Mouse (Mus musculus): ENCODE data around the gene Prm1. TPM values are rescaled to one million over a fixed set of nuclear protein-coding genes. Genes with fewer than 3 reads are reported as not detected.

Prm1 gene
- polyA plus RNA-seq, 1 experiment from 2014 or later = not detected

- Histone ChIP-seq H3K4me2 (peak overlapping the region; percentile 100), H3K27ac (ENCODE audit: low read depth, low read length) (no peak overlapping the region; the same call in 1 of the 2 replicates), H3K36me3 (ENCODE audit: control insufficient read depth, insufficient read depth, low read length) (no peaks in the 10 kb centered on the region), H3K9ac (ENCODE audit: low read depth, low read length) (no peak overlapping the region), H3K4me3 (ENCODE audit: low read depth, low read length) (no peak overlapping the region), H3K9me3 (ENCODE audit: control insufficient read depth, low read length) (no peaks in the 10 kb centered on the region), H3K27me3 (replicated peaks; ENCODE audit: control insufficient read depth, insufficient read depth, low read length) (peaks cover 27% of the 10 kb centered on the region), H3K4me1 (replicated peaks; ENCODE audit: control insufficient read depth, insufficient read depth, low read length) (peaks cover 24% of the 10 kb centered on the region)
- WGBS = 42% methylated on average over 6 of the region's 6 CpGs
- DNase-seq (ENCODE audit: low spot score) (no peak), ATAC-seq (replicated peaks; ENCODE audit: low FRiP score) (no peak)
Observed at GRCm38 (mm10) chr16:10782377-10783151, 23.1 kb downstream of the Prm1 start.

DNA sequence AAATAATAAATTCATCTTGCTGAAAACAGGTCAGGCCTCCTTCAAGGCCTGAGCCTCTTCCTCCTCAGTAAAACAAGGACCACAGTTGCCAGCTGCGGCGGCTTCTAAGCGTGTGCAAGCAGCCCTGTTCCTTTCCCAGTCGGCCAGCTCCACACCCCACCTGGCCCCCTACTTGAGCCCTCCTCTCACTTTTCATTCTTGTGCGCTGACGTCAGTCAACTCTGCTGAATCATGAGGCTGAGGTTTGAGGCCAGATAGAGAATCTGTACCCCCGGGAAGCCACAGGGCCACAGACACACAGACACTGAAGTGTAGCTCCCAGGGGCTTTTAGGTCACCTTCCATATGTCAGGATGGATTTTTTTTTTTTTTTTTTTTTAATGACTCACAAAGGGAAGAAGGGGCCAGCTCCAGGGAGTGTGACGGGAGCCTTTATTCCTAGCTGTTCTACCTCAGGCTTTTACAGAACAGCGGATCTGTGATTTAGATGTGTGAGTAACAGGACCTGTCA, 23.7 kb downstream of the Prm1 start:
- Histone ChIP-seq H3K9ac (ENCODE audit: low read depth, low read length) (no peak overlapping the region), H3K4me1 (replicated peaks; ENCODE audit: control insufficient read depth, insufficient read depth, low read length) (peaks cover 23% of the 10 kb centered on the region), H3K36me3 (ENCODE audit: control insufficient read depth, insufficient read depth, low read length) (no peaks in the 10 kb centered on the region), H3K27ac (ENCODE audit: low read depth, low read length) (no peak overlapping the region), H3K4me3 (ENCODE audit: low read depth, low read length) (no peak overlapping the region), H3K27me3 (replicated peaks; ENCODE audit: control insufficient read depth, insufficient read depth, low read length) (peaks cover 27% of the 10 kb centered on the region), H3K9me3 (ENCODE audit: control insufficient read depth, low read length) (no peaks in the 10 kb centered on the region), H3K4me2 (no peak overlapping the region; the same call in 1 of the 2 replicates)
- ATAC-seq (replicated peaks; ENCODE audit: low FRiP score) (no peak), DNase-seq (ENCODE audit: low spot score) (no peak)
- WGBS = 51% methylated on average over 9 of the region's 9 CpGs

DNA sequence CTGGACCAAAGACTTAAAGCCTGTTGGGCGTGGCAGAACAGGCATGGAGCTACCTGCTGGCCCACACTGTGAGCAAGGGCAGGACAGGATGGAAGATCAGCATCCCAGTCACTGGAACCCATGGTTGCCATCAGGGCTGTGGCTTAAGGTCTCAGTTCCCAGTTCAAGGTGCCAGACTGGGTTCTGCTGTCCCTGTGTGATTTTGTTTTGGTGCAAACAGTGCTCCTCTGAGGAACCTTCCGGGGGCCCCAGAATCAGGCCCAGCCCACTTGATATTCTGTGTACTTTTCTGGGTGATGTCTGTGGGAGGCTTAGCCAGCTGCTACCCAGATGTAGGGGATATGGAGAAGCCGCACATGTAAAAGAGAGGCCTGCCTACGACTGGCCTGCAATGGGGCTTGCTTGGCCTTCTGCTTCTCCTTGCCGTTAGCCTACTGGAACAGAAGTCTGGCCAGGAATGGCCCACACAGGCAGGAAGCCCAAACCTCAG, 25.0 kb downstream of the Prm1 start:
- Histone ChIP-seq H3K4me3 (ENCODE audit: low read depth, low read length) (no peak overlapping the region), H3K9me3 (ENCODE audit: control insufficient read depth, low read length) (no peaks in the 10 kb centered on the region), H3K27ac (ENCODE audit: low read depth, low read length) (no peak overlapping the region), H3K27me3 (replicated peaks; ENCODE audit: control insufficient read depth, insufficient read depth, low read length) (peaks cover 27% of the 10 kb centered on the region), H3K9ac (ENCODE audit: low read depth, low read length) (no peak overlapping the region), H3K4me2 (no peak overlapping the region), H3K36me3 (ENCODE audit: control insufficient read depth, insufficient read depth, low read length) (no peaks in the 10 kb centered on the region), H3K4me1 (replicated peaks; ENCODE audit: control insufficient read depth, insufficient read depth, low read length) (peaks cover 20% of the 10 kb centered on the region)
- 75% methylated on average over 5 of the region's 5 CpGs for WGBS
- DNase-seq (ENCODE audit: low spot score) (no peak), ATAC-seq (replicated peaks; ENCODE audit: low FRiP score) (no peak)

DNA sequence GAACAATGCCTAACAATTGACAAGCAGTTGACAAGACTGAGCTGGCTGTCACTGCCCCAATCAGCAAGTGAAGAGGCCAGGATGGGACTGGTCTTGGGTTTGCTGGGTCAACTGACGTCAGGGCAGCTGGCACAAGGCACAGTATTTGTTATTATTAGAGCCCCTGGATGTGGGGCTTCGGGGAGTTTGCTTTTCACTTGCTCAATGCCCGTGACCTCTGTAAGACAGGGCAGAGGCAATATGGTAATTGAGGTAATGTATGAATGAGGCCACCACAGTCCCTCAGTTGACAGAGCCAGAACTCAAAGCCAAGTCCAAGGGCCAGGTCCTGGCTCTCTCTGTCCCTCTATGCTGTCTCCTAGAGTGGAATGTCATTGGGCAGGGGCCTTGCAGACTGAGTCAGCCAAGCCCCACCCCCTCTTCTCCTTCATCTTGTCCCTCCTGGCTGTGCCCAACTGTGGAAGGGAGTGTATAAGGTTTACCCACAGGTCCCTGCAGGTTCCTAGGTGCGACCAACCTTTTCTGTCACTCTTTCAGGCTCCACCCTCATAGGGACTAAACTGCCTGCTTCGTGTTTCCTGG, 28.0 kb downstream of the Prm1 start:
- ATAC-seq (replicated peaks; ENCODE audit: low FRiP score) (no peak), DNase-seq (ENCODE audit: low spot score) (no peak)
- H3K27me3 ChIP-seq (replicated peaks; ENCODE audit: control insufficient read depth, insufficient read depth, low read length) = peaks cover 4% of the 10 kb centered on the region
- H3K36me3 ChIP-seq (ENCODE audit: control insufficient read depth, insufficient read depth, low read length) = no peaks in the 10 kb centered on the region
- peaks cover 13% of the 10 kb centered on the region for H3K4me1 ChIP-seq (replicated peaks; ENCODE audit: control insufficient read depth, insufficient read depth, low read length)
- no peak overlapping the region for H3K27ac ChIP-seq (ENCODE audit: low read depth, low read length)
- no peak overlapping the region for H3K4me3 ChIP-seq (ENCODE audit: low read depth, low read length)
- no peak overlapping the region for H3K4me2 ChIP-seq
- H3K9me3 ChIP-seq (ENCODE audit: control insufficient read depth, low read length) = no peaks in the 10 kb centered on the region
- H3K9ac ChIP-seq (ENCODE audit: low read depth, low read length) = no peak overlapping the region
- 64% methylated on average over 5 of the region's 5 CpGs for WGBS

- no peak overlapping the region for H3K9ac ChIP-seq (ENCODE audit: low read depth, low read length)
- H3K9me3 ChIP-seq (ENCODE audit: control insufficient read depth, low read length) = no peaks in the 10 kb centered on the region
- H3K36me3 ChIP-seq (ENCODE audit: control insufficient read depth, insufficient read depth, low read length) = no peaks in the 10 kb centered on the region
- H3K4me1 ChIP-seq (replicated peaks; ENCODE audit: control insufficient read depth, insufficient read depth, low read length) = peaks cover 16% of the 10 kb centered on the region
- H3K4me2 ChIP-seq = no peak overlapping the region
- no peak overlapping the region for H3K4me3 ChIP-seq (ENCODE audit: low read depth, low read length)
- H3K27me3 ChIP-seq (replicated peaks; ENCODE audit: control insufficient read depth, insufficient read depth, low read length) = no peaks in the 10 kb centered on the region; the same call in 1 of the 2 replicates
- H3K27ac ChIP-seq (ENCODE audit: low read depth, low read length) = no peak overlapping the region
- no peak for DNase-seq (ENCODE audit: low spot score)
- WGBS = 52% methylated on average over 7 of the region's 7 CpGs
- ATAC-seq (replicated peaks; ENCODE audit: low FRiP score) = no peak
Observed at GRCm38 (mm10) chr16:10776322-10776721, 29.3 kb downstream of the Prm1 start.

DNA sequence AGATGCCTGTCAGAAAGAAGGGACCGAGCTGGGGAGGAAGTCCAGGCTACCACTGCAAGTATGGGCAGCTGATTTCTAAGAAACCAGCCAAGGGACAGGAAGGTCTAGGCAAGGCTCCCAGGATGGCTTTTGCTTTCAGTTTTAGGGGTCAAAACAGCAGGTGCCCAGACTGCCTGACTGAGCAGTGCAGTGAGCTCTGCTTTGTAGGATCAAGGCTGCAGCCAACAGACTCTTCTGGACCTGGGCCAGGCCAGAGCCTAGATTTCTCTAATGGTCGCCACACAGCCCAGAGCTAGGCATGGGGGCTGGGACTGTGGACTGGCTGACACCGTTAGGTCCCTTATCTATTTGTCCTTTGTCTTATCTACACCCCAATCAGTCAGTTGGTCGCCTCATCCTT, 30.9 kb downstream of the Prm1 start:
- ATAC-seq (replicated peaks; ENCODE audit: low FRiP score) (no peak), DNase-seq (ENCODE audit: low spot score) (no peak)
- Histone ChIP-seq H3K27me3 (replicated peaks; ENCODE audit: control insufficient read depth, insufficient read depth, low read length) (no peaks in the 10 kb centered on the region; the same call in 1 of the 2 replicates), H3K4me3 (ENCODE audit: low read depth, low read length) (no peak overlapping the region), H3K4me2 (no peak overlapping the region), H3K36me3 (ENCODE audit: control insufficient read depth, insufficient read depth, low read length) (no peaks in the 10 kb centered on the region), H3K9me3 (ENCODE audit: control insufficient read depth, low read length) (no peaks in the 10 kb centered on the region), H3K4me1 (replicated peaks; ENCODE audit: control insufficient read depth, insufficient read depth, low read length) (peaks cover 27% of the 10 kb centered on the region), H3K27ac (ENCODE audit: low read depth, low read length) (no peak overlapping the region), H3K9ac (ENCODE audit: low read depth, low read length) (no peak overlapping the region)
- WGBS = 23% methylated on average over 4 of the region's 4 CpGs

- Histone ChIP-seq H3K9me3 (ENCODE audit: control insufficient read depth, low read length) (no peaks in the 10 kb centered on the region), H3K4me1 (replicated peaks; ENCODE audit: control insufficient read depth, insufficient read depth, low read length) (peaks cover 33% of the 10 kb centered on the region), H3K4me2 (no peak overlapping the region), H3K4me3 (ENCODE audit: low read depth, low read length) (no peak overlapping the region), H3K36me3 (ENCODE audit: control insufficient read depth, insufficient read depth, low read length) (no peaks in the 10 kb centered on the region), H3K9ac (ENCODE audit: low read depth, low read length) (no peak overlapping the region), H3K27ac (ENCODE audit: low read depth, low read length) (no peak overlapping the region), H3K27me3 (replicated peaks; ENCODE audit: control insufficient read depth, insufficient read depth, low read length) (no peaks in the 10 kb centered on the region; the same call in none of the 2 replicates)
- DNase-seq (ENCODE audit: low spot score) (no peak), ATAC-seq (replicated peaks; ENCODE audit: low FRiP score) (no peak)
- 75% methylated on average over 8 of the region's 8 CpGs for WGBS
Observed at GRCm38 (mm10) chr16:10773543-10773942, 32.1 kb downstream of the Prm1 start.

GRCm38 (mm10) chr16:10771769-10772510, 33.7 kb downstream of the Prm1 start:
- Histone ChIP-seq H3K27me3 (replicated peaks; ENCODE audit: control insufficient read depth, insufficient read depth, low read length) (peaks cover 3% of the 10 kb centered on the region; the same call in 1 of the 2 replicates), H3K9me3 (ENCODE audit: control insufficient read depth, low read length) (no peaks in the 10 kb centered on the region), H3K4me2 (no peak overlapping the region), H3K27ac (ENCODE audit: low read depth, low read length) (no peak overlapping the region), H3K4me1 (replicated peaks; ENCODE audit: control insufficient read depth, insufficient read depth, low read length) (peaks cover 29% of the 10 kb centered on the region), H3K4me3 (ENCODE audit: low read depth, low read length) (no peak overlapping the region), H3K36me3 (ENCODE audit: control insufficient read depth, insufficient read depth, low read length) (no peaks in the 10 kb centered on the region), H3K9ac (ENCODE audit: low read depth, low read length) (no peak overlapping the region)
- ATAC-seq (replicated peaks; ENCODE audit: low FRiP score) (peak; percentile 62), DNase-seq (ENCODE audit: low spot score) (no peak)
- 49% methylated on average over 19 of the region's 19 CpGs for WGBS
